Mouse (Mus musculus) liver, embryonic 16.5 days (tissue): ENCODE results near the gene Gsta1. TPM values are rescaled to one million over a fixed set of nuclear protein-coding genes. Genes with fewer than 3 reads are reported as not detected.
A peak's percentile ranks its signal among the peaks of the same experiment; 100 is the strongest.
"Not testable (repeated sequence)": the region's sequence is repeated elsewhere in the genome, so short reads cannot be mapped to it uniquely, and the experiment has no call there.

Experiments
- ATAC-seq: fragments of 200-750 bp; cut with Nextera tagmentation; 2 replicates; pipeline ENCODE4 v1.8.0; 2017; ENCODE audit warnings: low read depth, mild to moderate bottlenecking, moderate number of reproducible peaks, moderate library complexity
- H3K27ac ChIP-seq: fragments of 300-500 bp; sonication (generic); 2 replicates; pipeline ENCODE4 v1.5.1; 2014; ENCODE audit warnings: mild to moderate bottlenecking, low read length
- H3K27me3 ChIP-seq: fragments of 300-500 bp; sonication (generic); 2 replicates; pipeline ENCODE4 v1.6.1; 2014; ENCODE audit warnings: low read depth, low read length, mixed read lengths; ENCODE audit not compliant: control insufficient read depth, insufficient read depth
- H3K36me3 ChIP-seq: fragments of 300-500 bp; sonication (generic); 2 replicates; pipeline ENCODE4 v1.6.1; 2014; ENCODE audit warnings: mild to moderate bottlenecking; ENCODE audit not compliant: control insufficient read depth, insufficient read depth
- H3K4me1 ChIP-seq: fragments of 300-500 bp; sonication (generic); 2 replicates; pipeline ENCODE4 v1.6.1; 2014; ENCODE audit warnings: low read depth, low read length, mixed read lengths; ENCODE audit not compliant: control insufficient read depth
- H3K4me2 ChIP-seq: fragments of 300-500 bp; sonication (generic); 2 replicates; pipeline ENCODE4 v1.6.1; 2014; ENCODE audit warnings: low read depth, low read length, mixed read lengths
- H3K4me3 ChIP-seq: fragments of 300-500 bp; sonication (generic); 2 replicates; pipeline ENCODE4 v1.5.1; 2014; ENCODE audit warnings: low read depth, mild to moderate bottlenecking, low read length
- H3K9ac ChIP-seq: fragments of 300-500 bp; sonication (generic); 2 replicates; pipeline ENCODE4 v1.6.1; 2014; ENCODE audit warnings: low read depth, low read length
- H3K9me3 ChIP-seq: fragments of 300-500 bp; sonication (generic); replicated peaks from 2 replicates; pipeline ENCODE4 v1.6.1; 2016; ENCODE audit warnings: low read length; ENCODE audit not compliant: control insufficient read depth
- WGBS: fragments of 180-500 bp; shearing (Covaris S2); extraction: QIAGEN DNeasy Blood & Tissue Kit; methylation state at CpG from one replicate; pipeline ENCODE4 v1.1.7; 2014; ENCODE audit not compliant: insufficient replicate concordance; 5-methylcytosine and 5-hydroxymethylcytosine counted together
- polyA plus RNA-seq: library from polyadenylated mRNA; unstranded; fragments of >200 nt; fragmentation: Nextera tagmentation; extraction: Ambion mirVana; gene quantifications from 2 replicates; pipeline ENCODE4 v1.2.1, GENCODE M21; 2015

Gene Gsta1
- polyA plus RNA-seq, 1 experiment from 2014 or later = 0.77 TPM

DNA sequence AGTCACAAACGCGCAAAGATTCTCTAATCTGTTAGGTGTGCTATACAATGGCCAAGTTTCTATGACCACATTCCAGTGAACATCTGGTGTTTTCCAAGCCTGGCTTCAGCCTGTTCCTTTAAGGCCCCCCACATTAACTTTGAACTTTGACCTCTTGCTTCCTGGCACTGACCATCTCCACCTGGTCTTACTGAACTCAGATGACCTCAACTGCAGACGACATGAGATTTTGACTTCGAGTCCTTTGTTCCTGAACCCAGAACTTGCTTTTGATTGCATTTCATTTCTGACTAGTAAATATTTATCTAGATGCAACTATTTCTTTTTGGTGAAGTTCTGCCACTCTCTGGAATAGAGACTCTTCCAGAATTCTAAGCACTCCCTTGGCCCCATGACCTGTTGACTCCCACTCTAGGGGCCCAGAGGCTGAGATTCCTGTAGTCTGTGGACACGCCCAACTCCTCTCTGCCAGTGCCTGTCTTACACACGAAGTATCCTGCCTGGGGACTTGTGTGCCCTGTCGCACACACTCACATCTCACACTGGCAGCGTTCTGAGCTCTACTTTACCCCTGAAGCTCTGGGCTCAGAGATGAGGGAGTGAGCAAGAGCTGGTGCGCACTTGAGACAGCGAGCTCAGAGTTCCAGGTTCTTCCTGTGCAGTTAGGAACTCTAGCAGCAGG is 7.1 kb upstream of the Gsta1 start:
- no peak overlapping the region for H3K4me3 ChIP-seq
- H3K9me3 ChIP-seq = no peaks in the 10 kb centered on the region
- no peaks in the 10 kb centered on the region for H3K27me3 ChIP-seq
- no peaks in the 10 kb centered on the region for H3K4me1 ChIP-seq
- no peak overlapping the region for H3K9ac ChIP-seq
- no peaks in the 10 kb centered on the region for H3K36me3 ChIP-seq
- no peak for ATAC-seq
- no peak overlapping the region for H3K4me2 ChIP-seq
- 65% methylated on average over 10 of the region's 10 CpGs for WGBS
- no peak overlapping the region for H3K27ac ChIP-seq

DNA sequence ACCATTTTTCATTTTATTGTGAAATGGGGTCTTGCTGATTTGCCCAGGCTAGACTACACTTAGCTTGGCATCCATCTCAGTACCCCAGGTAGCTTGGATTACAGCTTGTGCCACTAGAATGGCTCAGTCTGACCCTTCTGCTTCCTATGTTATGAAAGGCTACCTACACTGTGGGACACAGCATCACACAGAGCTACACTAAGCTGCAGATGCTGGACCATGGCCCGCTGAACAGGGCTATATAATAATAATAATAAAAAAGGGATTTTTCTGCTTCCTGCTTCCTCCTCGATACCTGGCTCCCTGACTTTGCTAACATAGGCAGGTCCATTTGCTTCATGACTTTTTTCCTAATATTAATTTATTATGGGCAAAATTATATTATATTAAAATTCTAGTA is 6.0 kb upstream of the Gsta1 start:
- WGBS = 69% methylated on average over 2 of the region's 2 CpGs

DNA sequence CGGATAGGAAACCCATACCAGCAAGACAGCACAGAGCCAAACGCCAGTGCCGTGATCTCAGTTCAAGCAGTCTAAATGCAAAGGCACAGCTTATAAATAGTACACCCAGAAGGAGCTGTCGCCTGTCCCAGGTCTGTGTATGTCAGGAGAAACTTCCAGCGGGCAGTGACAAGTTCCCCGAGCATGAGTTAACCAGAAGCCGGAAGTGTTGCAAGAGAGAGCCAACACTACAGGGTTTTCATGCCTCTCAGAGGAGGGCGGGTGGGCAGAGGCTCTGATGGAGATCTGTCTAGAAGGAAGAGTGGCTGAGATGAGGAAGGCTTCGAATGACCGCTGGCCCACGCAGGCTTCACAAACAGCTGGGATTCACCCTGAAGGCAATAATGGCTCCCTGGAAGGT is 5.2 kb upstream of the Gsta1 start:
- Histone ChIP-seq H3K4me2 (no peak overlapping the region), H3K9me3 (no peaks in the 10 kb centered on the region), H3K27me3 (no peaks in the 10 kb centered on the region), H3K27ac (no peak overlapping the region), H3K9ac (no peak overlapping the region), H3K4me1 (no peaks in the 10 kb centered on the region), H3K36me3 (no peaks in the 10 kb centered on the region), H3K4me3 (no peak overlapping the region)
- no peak for ATAC-seq
- WGBS = 42% methylated on average over 11 of the region's 11 CpGs

More for the DNA sequence above, 6.0 kb upstream of the Gsta1 start:
- Histone ChIP-seq H3K4me2 (no peak overlapping the region), H3K36me3 (no peaks in the 10 kb centered on the region), H3K9me3 (no peaks in the 10 kb centered on the region), H3K4me1 (no peaks in the 10 kb centered on the region), H3K27me3 (no peaks in the 10 kb centered on the region), H3K27ac (no peak overlapping the region), H3K9ac (no peak overlapping the region), H3K4me3 (no peak overlapping the region)
- ATAC-seq = no peak

DNA sequence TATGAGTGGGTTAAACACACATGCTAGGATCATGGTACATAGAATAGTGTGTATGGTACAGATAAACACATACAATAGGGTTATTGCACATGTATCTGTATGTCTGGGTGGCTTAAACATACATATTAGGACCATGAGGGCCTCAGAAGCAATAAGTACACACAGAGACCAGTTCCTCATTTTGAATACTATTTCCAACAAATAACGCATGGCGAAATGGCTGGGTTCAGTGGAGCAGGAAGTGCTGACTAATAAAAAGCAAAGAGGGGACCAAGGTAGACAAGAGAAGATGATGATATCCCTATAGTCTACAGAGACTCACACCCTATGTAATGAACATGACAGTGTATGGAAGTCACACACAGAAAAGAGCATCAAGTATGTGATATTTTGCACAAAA is 2.3 kb upstream of the Gsta1 start:
- Histone ChIP-seq H3K36me3 (no peaks in the 10 kb centered on the region), H3K9me3 (no peaks in the 10 kb centered on the region)
- WGBS = 33% methylated on average over 2 of the region's 2 CpGs

DNA sequence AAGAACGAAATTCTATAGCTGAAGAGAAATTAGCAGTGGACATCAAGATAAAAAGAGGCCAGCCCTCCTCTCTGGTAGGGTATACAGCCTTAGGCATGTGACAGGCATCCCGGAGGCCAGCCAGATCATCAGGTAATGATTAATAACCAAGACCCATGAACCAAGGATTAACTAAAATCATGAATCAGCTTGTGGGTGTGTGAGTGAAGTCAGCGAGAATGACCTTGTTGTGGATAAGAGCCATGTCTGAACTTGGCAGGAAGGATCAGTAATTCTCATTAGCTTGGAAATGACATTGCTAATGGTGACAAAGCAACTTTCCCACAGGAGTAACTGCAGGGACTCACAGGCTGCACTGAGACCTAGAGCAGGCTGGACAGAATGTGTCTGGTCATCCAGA is 798 bp upstream of the Gsta1 start:
- H3K27me3 ChIP-seq, H3K4me2 ChIP-seq, H3K27ac ChIP-seq, H3K9me3 ChIP-seq, H3K4me3 ChIP-seq, H3K36me3 ChIP-seq, H3K4me1 ChIP-seq, H3K9ac ChIP-seq: not testable (repeated sequence)
- ATAC-seq = peak; percentile 43; the same call in 1 of the 2 replicates
- 34% methylated on average over 3 of the region's 3 CpGs for WGBS

More for the DNA sequence above, 2.3 kb upstream of the Gsta1 start:
- Histone ChIP-seq H3K4me2 (no peak overlapping the region), H3K27ac (no peak overlapping the region), H3K27me3 (no peaks in the 10 kb centered on the region), H3K4me1 (no peaks in the 10 kb centered on the region), H3K9ac (no peak overlapping the region), H3K4me3 (no peak overlapping the region)
- ATAC-seq = no peak

DNA sequence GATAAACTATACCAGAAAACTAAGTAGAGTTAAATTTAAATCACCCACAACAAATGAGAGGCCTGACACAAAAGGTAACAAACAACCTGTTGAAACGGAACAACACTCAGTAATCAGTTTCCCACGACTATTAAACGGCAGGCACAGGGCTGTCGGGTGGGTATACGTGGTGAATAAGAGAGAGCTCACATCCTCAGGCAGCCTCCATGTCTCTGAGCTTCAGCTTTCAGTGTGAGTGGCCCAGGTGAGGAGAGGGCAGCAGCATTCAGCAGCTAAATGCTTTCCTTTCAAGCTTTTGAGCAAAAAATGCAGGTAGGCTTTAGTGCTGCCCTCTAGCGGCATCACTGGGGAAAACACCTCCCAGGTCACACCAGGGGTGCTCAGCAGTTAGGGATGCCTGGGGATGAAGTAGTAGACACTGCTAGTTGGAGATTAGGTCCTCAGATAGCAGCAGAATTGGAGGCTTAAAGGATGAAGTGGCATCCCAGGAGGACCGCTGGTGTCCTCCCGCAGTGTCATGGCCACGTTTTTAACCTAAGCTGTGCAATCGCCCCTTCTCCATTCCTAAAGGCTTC is 2.8 kb downstream of the Gsta1 start:
- not testable (repeated sequence) for H3K4me2 ChIP-seq, H3K9me3 ChIP-seq
- no CpG with 5 or more reads among the region's 10 CpGs for WGBS

DNA sequence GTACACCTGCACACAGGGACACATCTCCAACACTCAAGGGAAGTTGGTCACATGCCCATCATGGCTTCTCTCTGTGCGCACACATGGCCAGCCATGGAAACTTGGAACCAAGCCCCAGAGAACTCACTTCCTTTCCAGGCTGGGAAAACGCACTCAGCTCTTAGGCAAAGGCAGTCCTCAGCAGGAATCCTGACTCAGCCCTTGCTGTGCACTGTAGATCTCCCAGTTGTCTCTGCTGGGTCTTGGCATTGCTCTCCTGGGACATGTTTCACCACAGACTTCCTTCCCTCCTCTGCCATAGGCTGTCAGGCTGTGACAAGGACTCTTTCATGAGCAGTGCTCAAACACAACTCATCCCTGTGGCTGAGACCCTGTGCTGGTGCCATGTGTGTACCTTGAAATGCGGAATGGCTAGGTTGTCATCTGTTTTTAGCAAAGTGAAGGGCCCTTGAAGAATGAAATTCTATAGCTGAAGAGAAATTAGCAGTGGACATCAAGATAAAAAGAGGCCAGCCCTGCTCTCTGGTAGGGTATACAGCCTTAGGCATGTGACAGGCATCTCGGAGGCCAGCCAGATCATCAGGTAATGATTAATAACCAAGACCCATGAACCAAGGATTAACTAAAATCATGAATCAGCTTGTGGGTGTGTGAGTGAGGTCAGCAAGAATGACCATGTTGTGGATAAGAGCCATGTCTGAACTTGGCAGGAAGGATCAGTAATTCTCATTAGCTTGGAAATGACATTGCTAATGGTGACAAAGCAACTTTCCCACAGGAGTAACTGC is 25.4 kb downstream of the Gsta1 start:
- ATAC-seq, H3K4me1 ChIP-seq, H3K9ac ChIP-seq, H3K27me3 ChIP-seq, H3K27ac ChIP-seq, H3K36me3 ChIP-seq, H3K4me2 ChIP-seq, H3K9me3 ChIP-seq, H3K4me3 ChIP-seq: not testable (repeated sequence)
- 52% methylated on average over 4 of the region's 4 CpGs for WGBS

More for the DNA sequence above, 2.8 kb downstream of the Gsta1 start:
- not testable (repeated sequence) for H3K36me3 ChIP-seq, ATAC-seq, H3K4me1 ChIP-seq, H3K4me3 ChIP-seq, H3K9ac ChIP-seq, H3K27me3 ChIP-seq, H3K27ac ChIP-seq

GRCm38 (mm10) chr9:78256914-78257313 is 26.5 kb downstream of the Gsta1 start, which contains the start of gene Gm3776:
TSS of gene Gm3776 (plus strand) at chr9:78257129.
- WGBS = 61% methylated on average over 1 of the region's 3 CpGs
- H3K27me3 ChIP-seq, H3K9ac ChIP-seq, ATAC-seq, H3K4me3 ChIP-seq, H3K9me3 ChIP-seq, H3K4me1 ChIP-seq, H3K27ac ChIP-seq, H3K4me2 ChIP-seq, H3K36me3 ChIP-seq: not testable (repeated sequence)

GRCm38 (mm10) chr9:78259688-78260087 is 29.2 kb downstream of the Gsta1 start:
- WGBS = 0% methylated on average over 1 of the region's 6 CpGs
- not testable (repeated sequence) for H3K27me3 ChIP-seq, H3K27ac ChIP-seq, H3K4me3 ChIP-seq, H3K9ac ChIP-seq, H3K9me3 ChIP-seq, H3K36me3 ChIP-seq, H3K4me1 ChIP-seq, ATAC-seq, H3K4me2 ChIP-seq
